Mouse (Mus musculus) brain, embryonic 14.5 days (tissue): ENCODE results near the gene D11Wsu47e.

Experiments used
- CTCF ChIP-seq: fragments of 200-500 bp; IDR thresholded peaks from 2 replicates; pipeline ENCODE4 v1.5.1; 2012; ENCODE audit warnings: inconsistent platforms, mild to moderate bottlenecking, moderate library complexity, borderline replicate concordance; ENCODE audit not compliant: insufficient read depth, insufficient read length; ENCODE audit errors: extremely low read depth
- POLR2A ChIP-seq: fragments of 200-500 bp; IDR thresholded peaks from 2 replicates; pipeline ENCODE4 v1.6.1; 2012; ENCODE audit warnings: mild to moderate bottlenecking, inconsistent platforms, borderline replicate concordance; ENCODE audit not compliant: poor library complexity, insufficient read depth, insufficient read length, severe bottlenecking; ENCODE audit errors: extremely low read depth

- TF ChIP-seq CTCF (no peak), POLR2A (no peak)
Observed at GRCm38 (mm10) chr11:113654561-113655270, 29.5 kb upstream of the D11Wsu47e start.
